Mouse (Mus musculus) limb, embryonic 12.5 days (tissue): ENCODE results near the gene Gm49388. TPM values are rescaled to one million over a fixed set of nuclear protein-coding genes. Genes with fewer than 3 reads are reported as not detected.

Experiments
- ATAC-seq: fragments of 200-750 bp; cut with Nextera tagmentation; 2 replicates; pipeline ENCODE4 v1.8.0; 2017; ENCODE audit warnings: low read depth, moderate TSS enrichment; ENCODE audit not compliant: insufficient number of reproducible peaks, insufficient read depth, low FRiP score, low TSS enrichment
- H3K27ac ChIP-seq: fragments of 300-500 bp; sonication (generic); 2 replicates; pipeline ENCODE4 v1.5.1; 2016; ENCODE audit warnings: mild to moderate bottlenecking, moderate library complexity
- H3K27me3 ChIP-seq: fragments of 300-500 bp; sonication (generic); 2 replicates; pipeline ENCODE4 v1.6.1; 2016; ENCODE audit warnings: mild to moderate bottlenecking, moderate library complexity
- H3K36me3 ChIP-seq: fragments of 300-500 bp; sonication (generic); 2 replicates; pipeline ENCODE4 v1.6.1; 2016; ENCODE audit warnings: mild to moderate bottlenecking, moderate library complexity
- H3K4me1 ChIP-seq: fragments of 300-500 bp; sonication (generic); replicated peaks from 2 replicates; pipeline ENCODE4 v1.6.1; 2016
- H3K4me2 ChIP-seq: fragments of 300-500 bp; sonication (generic); 2 replicates; pipeline ENCODE4 v1.6.1; 2016; ENCODE audit warnings: mild to moderate bottlenecking, moderate library complexity
- H3K4me3 ChIP-seq: fragments of 300-500 bp; sonication (generic); replicated peaks from 2 replicates; pipeline ENCODE4 v1.5.1; 2016; ENCODE audit warnings: mild to moderate bottlenecking
- H3K9ac ChIP-seq: fragments of 300-500 bp; sonication (generic); replicated peaks from 2 replicates; pipeline ENCODE4 v1.6.1; 2016; ENCODE audit warnings: mild to moderate bottlenecking, moderate library complexity
- H3K9me3 ChIP-seq: fragments of 300-500 bp; sonication (generic); 2 replicates; pipeline ENCODE4 v1.6.1; 2016; ENCODE audit warnings: mild to moderate bottlenecking, moderate library complexity
- WGBS: fragments of 180-500 bp; shearing (Covaris S2); methylation state at CpG from one replicate; pipeline ENCODE4 v1.1.7; 2016; 5-methylcytosine and 5-hydroxymethylcytosine counted together
- polyA plus RNA-seq: library from polyadenylated mRNA; unstranded; fragments of >200 nt; fragmentation: Nextera tagmentation; extraction: Ambion mirVana; gene quantifications from 2 replicates; pipeline ENCODE4 v1.2.1, GENCODE M21; 2016

Gm49388 gene
- polyA plus RNA-seq, 1 experiment from 2014 or later = not detected

DNA sequence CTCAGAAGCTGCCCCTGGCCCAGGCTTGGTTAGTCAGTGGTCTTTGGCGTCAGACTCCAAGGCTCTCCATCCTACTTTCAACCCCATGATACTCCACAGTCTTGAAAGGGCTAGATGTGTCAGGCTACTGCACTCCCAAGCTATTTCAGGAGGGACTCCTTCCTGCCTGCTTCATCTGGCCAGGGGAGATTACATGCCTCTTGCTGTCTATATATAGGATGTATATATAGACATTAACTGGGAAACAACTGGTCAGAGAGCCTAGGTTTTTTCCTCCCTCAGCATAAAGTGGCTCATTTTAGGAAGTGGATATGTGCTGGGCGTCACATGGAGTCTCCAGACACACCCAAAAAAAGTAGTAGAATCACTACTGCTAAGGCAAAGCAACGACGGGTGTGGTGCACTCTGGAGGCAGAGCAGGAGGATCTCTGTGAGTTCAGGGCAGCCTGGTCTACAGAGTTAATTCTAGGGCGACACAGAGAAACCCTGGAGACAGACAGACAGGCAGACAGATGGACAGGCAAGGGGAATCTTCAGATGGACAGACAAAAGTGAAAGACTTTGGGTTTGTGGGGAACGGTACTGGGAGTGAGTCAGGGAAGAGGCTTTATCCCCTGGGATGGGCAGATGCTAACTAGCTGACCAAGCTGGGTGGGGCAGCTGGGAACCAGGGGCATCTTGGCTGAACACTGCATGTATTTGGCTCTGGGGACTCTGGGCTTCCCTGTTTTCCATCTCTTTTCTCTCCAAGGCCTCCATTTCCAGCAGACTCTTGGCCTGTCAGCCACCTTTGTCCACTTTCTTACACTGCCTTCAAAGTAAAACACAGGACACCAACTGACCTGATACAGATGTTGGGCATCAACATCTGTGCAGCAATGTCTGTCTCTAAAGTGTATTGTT lies 64.8 kb downstream of the Gm49388 start:
- Histone ChIP-seq H3K27ac (no peak overlapping the region), H3K4me2 (no peak overlapping the region), H3K4me3 (no peak overlapping the region), H3K4me1 (no peaks in the 10 kb centered on the region), H3K27me3 (no peaks in the 10 kb centered on the region), H3K9me3 (no peaks in the 10 kb centered on the region), H3K36me3 (peaks cover 29% of the 10 kb centered on the region), H3K9ac (no peak overlapping the region)
- no peak for ATAC-seq
- WGBS = 76% methylated on average over 6 of the region's 6 CpGs

DNA sequence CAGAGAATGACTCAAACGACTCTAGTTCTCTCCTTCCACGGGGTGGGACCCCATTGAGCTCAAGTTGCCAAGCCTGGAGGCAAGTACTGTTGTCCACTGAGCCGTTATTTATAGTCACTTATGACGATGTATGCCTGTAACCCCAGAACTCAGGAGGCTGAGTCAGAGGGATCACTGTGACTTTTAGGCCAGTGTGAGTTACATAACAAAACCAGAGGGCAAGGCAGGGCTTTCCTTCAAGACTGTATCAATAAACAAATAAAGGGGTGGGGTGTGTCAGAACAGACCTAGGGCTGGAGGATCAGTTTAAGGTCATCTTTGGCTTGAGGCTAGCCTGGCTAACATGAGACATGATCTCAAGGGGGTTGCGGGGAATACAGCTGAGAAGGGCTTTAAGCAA lies 65.5 kb downstream of the Gm49388 start:
- no peak overlapping the region for H3K4me3 ChIP-seq
- H3K9me3 ChIP-seq = no peaks in the 10 kb centered on the region
- no peak for ATAC-seq
- H3K36me3 ChIP-seq = peaks cover 26% of the 10 kb centered on the region
- no peak overlapping the region for H3K27ac ChIP-seq
- H3K27me3 ChIP-seq = no peaks in the 10 kb centered on the region
- 66% methylated on average over 5 of the region's 5 CpGs for WGBS
- H3K9ac ChIP-seq = no peak overlapping the region
- no peak overlapping the region for H3K4me2 ChIP-seq
- H3K4me1 ChIP-seq = no peaks in the 10 kb centered on the region

Other genes with a start within 250 kb of the Gm49388 start
- 5.3 and 8.1 TPM in 2 replicates for gene Tmem265, start 224.2 kb upstream of the Gm49388 start, polyA plus RNA-seq
- 40.4 and 42.2 TPM in 2 replicates for gene Phkg2, start 212.3 kb upstream of the Gm49388 start, polyA plus RNA-seq
- gene Ccdc189, start 197.0 kb upstream of the Gm49388 start, polyA plus RNA-seq = 12.1 and 13.1 TPM in 2 replicates
- gene Rnf40, start 196.8 kb upstream of the Gm49388 start, polyA plus RNA-seq = 61.6 and 66.6 TPM in 2 replicates
- 26.1 and 30.1 TPM in 2 replicates for gene Zfp629, start 169.8 kb upstream of the Gm49388 start, polyA plus RNA-seq
- gene Bcl7c, start 76.7 kb upstream of the Gm49388 start, polyA plus RNA-seq = 120 and 127 TPM in 2 replicates
- gene Ctf1, start 72.9 kb upstream of the Gm49388 start, polyA plus RNA-seq = 29.3 and 30.0 TPM in 2 replicates
- gene Ctf2, start 53.4 kb upstream of the Gm49388 start, polyA plus RNA-seq = 0.36 and 0.60 TPM in 2 replicates
- gene Fbxl19, start 41.1 kb upstream of the Gm49388 start, polyA plus RNA-seq = 9.0 and 10.5 TPM in 2 replicates
- 15.2 and 15.4 TPM in 2 replicates for gene Orai3, start 15.8 kb upstream of the Gm49388 start, polyA plus RNA-seq
- 24.7 and 25.2 TPM in 2 replicates for gene Setd1a, start 8.9 kb upstream of the Gm49388 start, polyA plus RNA-seq
- 9.5 and 9.8 TPM in 2 replicates for gene Hsd3b7, start 15.0 kb downstream of the Gm49388 start, polyA plus RNA-seq
- 31.8 and 41.5 TPM in 2 replicates for gene Stx4a, start 38.7 kb downstream of the Gm49388 start, polyA plus RNA-seq
- 8.4 and 9.3 TPM in 2 replicates for gene Stx1b, start 38.9 kb downstream of the Gm49388 start, polyA plus RNA-seq
- gene Zfp646, start 90.6 kb downstream of the Gm49388 start, polyA plus RNA-seq = 17.5 and 19.0 TPM in 2 replicates
- 29.8 and 31.1 TPM in 2 replicates for gene Zfp668, start 91.2 kb downstream of the Gm49388 start, polyA plus RNA-seq
- gene Prss53, start 105.4 kb downstream of the Gm49388 start, polyA plus RNA-seq = 1.4 and 1.6 TPM in 2 replicates
- not detected in 2 replicates for gene Gm21974, start 109.8 kb downstream of the Gm49388 start, polyA plus RNA-seq
- 81.7 and 84.7 TPM in 2 replicates for gene Vkorc1, start 110.0 kb downstream of the Gm49388 start, polyA plus RNA-seq
- gene Bckdk, start 118.5 kb downstream of the Gm49388 start, polyA plus RNA-seq = 83.0 and 90.1 TPM in 2 replicates
- 50.9 and 51.3 TPM in 2 replicates for gene Kat8, start 126.9 kb downstream of the Gm49388 start, polyA plus RNA-seq
- 5.0 TPM in 2 replicates for gene Prss8, start 144.5 kb downstream of the Gm49388 start, polyA plus RNA-seq
- 9.6 and 10.7 TPM in 2 replicates for gene Prss36, start 161.1 kb downstream of the Gm49388 start, polyA plus RNA-seq
- 597 and 605 TPM in 2 replicates for gene Fus, start 181.8 kb downstream of the Gm49388 start, polyA plus RNA-seq
- gene Pycard, start 208.3 kb downstream of the Gm49388 start, polyA plus RNA-seq = 9.2 and 10.5 TPM in 2 replicates
- 0.23 and 0.61 TPM in 2 replicates for gene Trim72, start 218.3 kb downstream of the Gm49388 start, polyA plus RNA-seq